Mouse (Mus musculus): ENCODE data around the gene Sp1.

GRCm38 (mm10) chr15:102442490-102442889 lies 36.5 kb downstream of the Sp1 start:
- TF ChIP-seq POLR2A (IDR thresholded peaks at IDR 0.05; ENCODE audit: low read depth, low read length): no peak
- peak; percentile 78 for TF ChIP-seq CTCF (conservative IDR thresholded peaks at IDR 0.05; ENCODE audit: insufficient read depth, insufficient read length, low read depth, low read length)
